9 mouse cellular contexts compared by ENCODE assay signal in genomic region chr11:31940898-31941639, GRCm38 (mm10). TPM values are rescaled to one million over a fixed set of nuclear protein-coding genes. Genes with fewer than 3 reads are reported as not detected.
DNase-seq lines count a peak whose midpoint lies in the region; ATAC-seq lines count a peak whose summit lies in the region.
"Had no signal": no experiment of that assay in that cellular context is flagged by ENCODE, and none has a peak within 500 bp of the region (broad histone marks: within the 10 kb centered on the region; RNA-seq: fewer than 3 reads in every experiment).

No protein-coding gene starts in this region.

- no peak overlapping the region for H3K27ac ChIP-seq in limb, embryonic 11.5 days (replicated peaks; ENCODE audit: low read depth, low read length)
- no peak overlapping the region; the same call in 1 of the 2 replicates for H3K27ac ChIP-seq in limb, embryonic 10.5 days

- H3K27me3 ChIP-seq in limb, embryonic 11.5 days (ENCODE audit: control insufficient read depth, insufficient read depth, low read length) = no peaks in the 10 kb centered on the region
- H3K27me3 ChIP-seq in limb, embryonic 10.5 days (ENCODE audit: low read depth, poor library complexity, severe bottlenecking) = no peaks in the 10 kb centered on the region

- no peaks in the 10 kb centered on the region for H3K9me3 ChIP-seq in limb, embryonic 11.5 days (ENCODE audit: control insufficient read depth, low read length)
- H3K9me3 ChIP-seq in limb, embryonic 10.5 days (replicated peaks) = no peaks in the 10 kb centered on the region

- no peak overlapping the region; the same call in 1 of the 2 replicates for H3K4me3 ChIP-seq in limb, embryonic 11.5 days (ENCODE audit: low read depth, low read length)
- H3K4me3 ChIP-seq in limb, embryonic 10.5 days = no peak overlapping the region

- ATAC-seq in limb, embryonic 11.5 days (ENCODE audit: insufficient number of reproducible peaks, low FRiP score, low TSS enrichment, low read depth) = no peak

- no peak for DNase-seq in limb, embryonic 11.5 days (ENCODE audit: low spot score)
- no peak for DNase-seq in limb, embryonic 10.5 days (ENCODE audit: low spot score)
- peak; percentile 61 to 71 for DNase-seq in frontal cortex, postnatal 10 days (ENCODE audit: low spot score in 2 of 2)
- DNase-seq in left cerebral cortex, postnatal 25 days (ENCODE audit: low spot score in 2 of 2) = peak; percentile 78 to 92
- peak; percentile 70 to 78 for DNase-seq in right cerebral cortex, postnatal 36 days (ENCODE audit: low spot score in 2 of 2)
- no peak for DNase-seq in adrenal gland, adult 8-10 months
- no peak for DNase-seq in heart, adult 8-10 months (ENCODE audit: low spot score)
- DNase-seq in kidney, postnatal 14 days = no peak

- intact Hi-C loops in left cerebral cortex, postnatal 25 days (cut with DNase I) = loop anchor here (5.0 to 10.0 kb wide), 2 partner anchors 69 to 696 kb away; partner anchors contain the start of gene Cpeb4

- H3K36me3 ChIP-seq in limb, embryonic 11.5 days (ENCODE audit: control insufficient read depth, insufficient read depth, low read length) = no peaks in the 10 kb centered on the region
- no peaks in the 10 kb centered on the region for H3K36me3 ChIP-seq in limb, embryonic 10.5 days

- 79% methylated on average over 13 of the region's 13 CpGs for WGBS in limb, embryonic 11.5 days
- WGBS in limb, embryonic 10.5 days = 82% methylated on average over 13 of the region's 13 CpGs

- no peak overlapping the region for H3K4me2 ChIP-seq in limb, embryonic 11.5 days (ENCODE audit: low read depth, severe bottlenecking)

- 0 out of 2 replicates have a peak overlapping the region, but pooled peaks have one; percentile 18 for H3K9ac ChIP-seq in limb, embryonic 11.5 days (ENCODE audit: low read length)

- no peaks in the 10 kb centered on the region for H3K4me1 ChIP-seq in limb, embryonic 11.5 days (ENCODE audit: control insufficient read depth, insufficient read depth, low read length)
- peaks cover 5% of the 10 kb centered on the region; the same call in 1 of the 2 replicates for H3K4me1 ChIP-seq in limb, embryonic 10.5 days

RNA-seq across cellular contexts. Expression of gene 4930524B15Rik, which starts 24.3 kb away (rescaled TPM):
- 0.12 TPM in 1 of 2 replicates, not detected in the other for polyA plus RNA-seq in limb, embryonic 11.5 days (2014; fragmentation: Nextera tagmentation; extraction: Ambion mirVana)
- 0.14 TPM in 1 of 2 replicates, not detected in the other for polyA plus RNA-seq in limb, embryonic 10.5 days (2016; fragmentation: Nextera tagmentation; extraction: Ambion mirVana)
- total RNA-seq in left cerebral cortex, postnatal 25 days (2021) = not detected
- total RNA-seq in adrenal gland, adult 8-10 months (2022) = not detected
- total RNA-seq in heart, adult 8-10 months (2022) = not detected
- polyA plus RNA-seq: heart, embryonic 14.5 days had no signal

RNA-seq across cellular contexts. Expression of gene Nsg2, which starts 59.2 kb away (rescaled TPM):
- polyA plus RNA-seq in limb, embryonic 11.5 days (2014; fragmentation: Nextera tagmentation; extraction: Ambion mirVana) = 1.5 and 1.9 TPM in 2 replicates
- 1.1 and 2.0 TPM in 2 replicates for polyA plus RNA-seq in limb, embryonic 10.5 days (2016; fragmentation: Nextera tagmentation; extraction: Ambion mirVana)
- 100 to 1,000 TPM; 662 to 666 TPM for total RNA-seq in left cerebral cortex, postnatal 25 days (2021)
- 10 to 100 TPM; 37.1 to 76.7 (median 48.5) TPM for total RNA-seq in adrenal gland, adult 8-10 months (2022)
- total RNA-seq in heart, adult 8-10 months (2022) = 1 to 10 TPM in 2 of 4 experiments, under 1 TPM in 2; 0.60 to 1.1 (median 0.89) TPM

Comparison
In these comparisons a context has a peak if more than half of its experiments do, and no peak if none do; other contexts are left out.
1. DNase-seq: peak in frontal cortex, postnatal 10 days (2 of 2), left cerebral cortex, postnatal 25 days (2 of 2) and right cerebral cortex, postnatal 36 days (2 of 2); none in limb, embryonic 11.5 days (single experiment), limb, embryonic 10.5 days (single experiment), adrenal gland, adult 8-10 months (single experiment), heart, adult 8-10 months (single experiment) and kidney, postnatal 14 days (single experiment).
2. RNA of gene Nsg2, which starts 59.2 kb away (total RNA-seq): 662 to 666 TPM in left cerebral cortex, postnatal 25 days and 37.1 to 76.7 TPM in adrenal gland, adult 8-10 months; 0.60 to 1.1 TPM in heart, adult 8-10 months; every median in the first group is over 10 times any median in the second.